Mouse (Mus musculus) embryo, embryonic 10 days (tissue): ENCODE measurements at regions not wholly inside any gene's neighbourhood (a gene's known extent, or its start where the extent isn't known, plus 50 kb on each side); places are given as distances from the start of the nearest gene placed in this dataset.

Source experiments
- DNase-seq: peaks from one replicate; pipeline ENCODE4 v3.0.0-alpha.2; 2015; ENCODE audit warnings: low spot score

- DNase-seq, result no peak
These were observed 154.2 kb upstream of the Rpl34 start for GRCm38 (mm10) chr3:130884393-130884792.

GRCm38 (mm10) chr3:130883928-130884327 lies 153.7 kb upstream of the Rpl34 start:
- DNase-seq, result peak; percentile 44

GRCm38 (mm10) chr3:130883319-130883718 lies 153.1 kb upstream of the Rpl34 start:
- DNase-seq, result no peak

- no peak for DNase-seq
These were observed 150.3 kb upstream of the Rpl34 start for GRCm38 (mm10) chr3:130880482-130880881.

- DNase-seq, result no peak
These were observed 149.3 kb upstream of the Rpl34 start for GRCm38 (mm10) chr3:130879463-130879862.

GRCm38 (mm10) chr3:130878834-130879233 lies 148.6 kb upstream of the Rpl34 start:
- DNase-seq, result no peak

GRCm38 (mm10) chr3:130877981-130878380 lies 147.8 kb upstream of the Rpl34 start:
- DNase-seq, result no peak

GRCm38 (mm10) chr3:130873745-130874144 lies 143.5 kb upstream of the Rpl34 start:
- DNase-seq, result no peak

GRCm38 (mm10) chr3:130866952-130867632 lies 136.9 kb upstream of the Rpl34 start:
- peak; percentile 69 for DNase-seq

GRCm38 (mm10) chr3:130864783-130865182 lies 134.6 kb upstream of the Rpl34 start:
- DNase-seq, result no peak

- no peak for DNase-seq
These were observed 133.2 kb upstream of the Rpl34 start for GRCm38 (mm10) chr3:130863376-130863775.

GRCm38 (mm10) chr3:130860315-130860714 lies 130.1 kb upstream of the Rpl34 start:
- DNase-seq, result peak; percentile 32

- DNase-seq, result no peak
These were observed 123.7 kb upstream of the Rpl34 start for GRCm38 (mm10) chr3:130853866-130854265.

- DNase-seq, result no peak
These were observed 120.6 kb upstream of the Rpl34 start for GRCm38 (mm10) chr3:130850766-130851308.

- no peak for DNase-seq
These were observed 111.6 kb upstream of the Rpl34 start for GRCm38 (mm10) chr3:130841755-130842154.

- no peak for DNase-seq
These were observed 109.8 kb upstream of the Rpl34 start for GRCm38 (mm10) chr3:130839924-130840440.

- no peak for DNase-seq
These were observed 108.6 kb upstream of the Rpl34 start for GRCm38 (mm10) chr3:130838626-130839422.

- DNase-seq, result no peak
These were observed 103.5 kb upstream of the Rpl34 start for GRCm38 (mm10) chr3:130833722-130834121.

GRCm38 (mm10) chr3:130833082-130833481 lies 102.9 kb upstream of the Rpl34 start:
- no peak for DNase-seq

GRCm38 (mm10) chr3:130831788-130832187 lies 101.6 kb upstream of the Rpl34 start:
- DNase-seq, result no peak

GRCm38 (mm10) chr3:130828346-130828745 lies 98.1 kb upstream of the Rpl34 start:
- no peak for DNase-seq

- no peak for DNase-seq
These were observed 97.7 kb upstream of the Rpl34 start for GRCm38 (mm10) chr3:130827934-130828333.

GRCm38 (mm10) chr3:130827021-130827420 lies 96.8 kb upstream of the Rpl34 start:
- no peak for DNase-seq
